Mouse (Mus musculus) embryo, embryonic 11 days (tissue): ENCODE results near the gene Tbc1d1.

Experiments used
- DNase-seq: peaks from one replicate; pipeline ENCODE4 v3.0.0-alpha.2; 2015

The Tbc1d1 gene

GRCm38 (mm10) chr5:64392426-64393020, 236.4 kb downstream of the Tbc1d1 start:
- DNase-seq = no peak

GRCm38 (mm10) chr5:64393530-64393929, 237.4 kb downstream of the Tbc1d1 start:
- DNase-seq = no peak

GRCm38 (mm10) chr5:64398155-64398554, 242.1 kb downstream of the Tbc1d1 start:
- no peak for DNase-seq

- no peak for DNase-seq
These were observed 244.6 kb downstream of the Tbc1d1 start for GRCm38 (mm10) chr5:64400742-64401141.
